Mouse (Mus musculus) liver, embryonic 12.5 days (tissue): ENCODE data around the gene Arhgap25. TPM values are rescaled to one million over a fixed set of nuclear protein-coding genes. Genes with fewer than 3 reads are reported as not detected.

Experiments
- ATAC-seq: fragments of 200-750 bp; cut with Nextera tagmentation; 2 replicates; pipeline ENCODE4 v1.8.0; 2017; ENCODE audit warnings: moderate number of reproducible peaks, mild to moderate bottlenecking, moderate library complexity
- H3K27ac ChIP-seq: fragments of 300-500 bp; sonication (generic); 2 replicates; pipeline ENCODE4 v1.5.1; 2016; ENCODE audit warnings: mild to moderate bottlenecking
- H3K27me3 ChIP-seq: fragments of 300-500 bp; sonication (generic); replicated peaks from 2 replicates; pipeline ENCODE4 v1.6.1; 2016; ENCODE audit warnings: mild to moderate bottlenecking, moderate library complexity
- H3K36me3 ChIP-seq: fragments of 300-500 bp; sonication (generic); 2 replicates; pipeline ENCODE4 v1.6.1; 2016; ENCODE audit warnings: mild to moderate bottlenecking, moderate library complexity
- H3K4me1 ChIP-seq: fragments of 300-500 bp; sonication (generic); 2 replicates; pipeline ENCODE4 v1.6.1; 2016
- H3K4me2 ChIP-seq: fragments of 300-500 bp; sonication (generic); 2 replicates; pipeline ENCODE4 v1.6.1; 2016; ENCODE audit warnings: mild to moderate bottlenecking, moderate library complexity
- H3K4me3 ChIP-seq: fragments of 300-500 bp; sonication (generic); 2 replicates; pipeline ENCODE4 v1.5.1; 2016; ENCODE audit warnings: mild to moderate bottlenecking, moderate library complexity
- H3K9ac ChIP-seq: fragments of 300-500 bp; sonication (generic); 2 replicates; pipeline ENCODE4 v1.6.1; 2016; ENCODE audit warnings: mild to moderate bottlenecking, moderate library complexity
- H3K9me3 ChIP-seq: fragments of 300-500 bp; sonication (generic); replicated peaks from 2 replicates; pipeline ENCODE4 v1.6.1; 2016; ENCODE audit warnings: mild to moderate bottlenecking, moderate library complexity
- WGBS: fragments of 180-500 bp; shearing (Covaris S2); methylation state at CpG from one replicate; pipeline ENCODE4 v1.1.7; 2016; ENCODE audit not compliant: insufficient replicate concordance; 5-methylcytosine and 5-hydroxymethylcytosine counted together
- polyA plus RNA-seq: library from polyadenylated mRNA; unstranded; fragments of >200 nt; fragmentation: Nextera tagmentation; extraction: Ambion mirVana; gene quantifications from 2 replicates; pipeline ENCODE4 v1.2.1, GENCODE M21; 2016

Gene Arhgap25
- polyA plus RNA-seq, 1 experiment from 2014 or later = 5.4 TPM

DNA sequence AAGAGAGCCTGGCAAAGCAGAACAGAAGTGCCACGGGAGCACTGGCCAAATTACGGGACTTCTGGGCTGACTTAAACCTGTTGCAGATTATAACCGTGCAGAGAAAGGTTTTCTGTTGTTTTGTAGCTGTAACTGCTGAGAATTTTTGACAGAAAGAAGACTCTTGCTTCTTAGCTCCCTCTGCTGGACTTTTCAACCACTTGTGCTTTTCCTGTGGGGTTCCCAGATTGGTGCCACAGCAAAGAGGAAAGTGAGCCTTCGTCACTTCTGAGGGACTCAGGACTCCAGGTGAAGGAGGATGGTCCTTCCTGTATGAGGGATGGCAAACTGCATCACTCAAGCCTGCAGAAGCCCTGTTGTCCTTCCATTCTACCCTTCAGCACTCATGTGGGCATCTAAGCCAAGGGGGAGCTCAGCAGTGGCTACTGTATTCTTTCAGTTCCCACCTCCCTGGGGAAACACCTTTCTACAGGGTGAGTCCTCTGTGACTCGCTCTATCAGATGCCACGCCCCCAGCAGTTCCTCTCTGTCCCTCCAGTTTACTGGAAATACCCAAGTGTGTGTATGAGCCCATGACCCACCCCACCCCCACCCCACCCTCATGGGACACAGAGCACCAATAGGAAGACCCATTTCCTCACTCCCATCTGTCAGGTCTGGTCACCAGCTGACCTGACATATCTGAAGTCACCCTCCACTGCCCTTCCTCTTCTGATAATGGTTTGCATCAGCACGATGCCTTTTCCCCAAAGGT is 19.2 kb upstream of the Arhgap25 start:
- 28% methylated on average over 7 of the region's 7 CpGs for WGBS
- H3K4me3 ChIP-seq = no peak overlapping the region
- H3K9ac ChIP-seq = no peak overlapping the region
- H3K4me1 ChIP-seq = peaks cover 5% of the 10 kb centered on the region
- H3K9me3 ChIP-seq = no peaks in the 10 kb centered on the region
- no peak overlapping the region for H3K27ac ChIP-seq
- H3K4me2 ChIP-seq = no peak overlapping the region
- no peak for ATAC-seq
- no peaks in the 10 kb centered on the region for H3K36me3 ChIP-seq
- peaks cover 24% of the 10 kb centered on the region for H3K27me3 ChIP-seq

DNA sequence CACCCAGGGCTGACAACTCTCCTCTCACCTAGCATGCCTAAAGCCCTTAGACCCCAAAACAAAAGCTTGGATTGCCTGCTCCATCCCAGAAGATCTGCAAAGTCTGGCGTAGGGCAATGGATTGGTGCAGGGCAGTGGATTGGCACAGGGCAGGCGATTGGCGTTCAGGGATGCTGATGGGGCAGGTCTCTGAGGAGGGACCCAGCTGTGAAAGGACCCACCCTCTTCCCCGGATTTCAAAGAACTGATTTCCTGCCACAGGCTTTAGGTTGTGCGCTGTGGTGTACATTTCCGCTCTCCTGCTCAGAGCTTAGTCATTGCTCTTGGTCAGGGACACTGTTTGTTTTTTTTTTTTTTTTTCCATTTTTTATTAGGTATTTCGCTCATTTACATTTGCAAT is 14.8 kb upstream of the Arhgap25 start:
- peaks cover 38% of the 10 kb centered on the region for H3K27me3 ChIP-seq
- H3K4me1 ChIP-seq = peaks cover 5% of the 10 kb centered on the region
- H3K4me3 ChIP-seq = no peak overlapping the region
- ATAC-seq = no peak
- no peak overlapping the region for H3K9ac ChIP-seq
- 62% methylated on average over 7 of the region's 7 CpGs for WGBS
- H3K36me3 ChIP-seq = no peaks in the 10 kb centered on the region
- H3K9me3 ChIP-seq = no peaks in the 10 kb centered on the region; the same call in 1 of the 2 replicates
- no peak overlapping the region for H3K4me2 ChIP-seq
- no peak overlapping the region for H3K27ac ChIP-seq

DNA sequence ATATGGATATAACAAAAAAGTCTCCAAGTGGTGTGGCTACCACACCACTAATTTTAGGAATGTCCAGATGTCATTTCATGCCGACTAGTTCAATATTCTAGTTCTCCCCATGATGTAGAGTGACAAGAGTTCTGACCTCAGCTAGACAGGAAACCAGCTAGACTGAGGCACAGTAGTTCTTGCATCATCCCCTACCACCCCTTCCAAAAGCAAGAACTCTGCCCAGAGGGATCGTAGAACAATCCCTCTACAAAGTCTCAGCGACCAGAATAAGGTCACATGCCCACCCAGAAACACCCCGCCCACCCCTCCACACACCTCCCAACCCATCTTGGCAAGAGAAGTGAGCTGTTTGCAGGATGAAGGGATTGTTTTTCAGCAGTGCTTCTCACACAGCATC is 14.4 kb upstream of the Arhgap25 start:
- WGBS = 62% methylated on average over 4 of the region's 4 CpGs
- Histone ChIP-seq H3K9me3 (no peaks in the 10 kb centered on the region; the same call in 1 of the 2 replicates), H3K27ac (no peak overlapping the region), H3K9ac (no peak overlapping the region), H3K27me3 (peaks cover 41% of the 10 kb centered on the region), H3K36me3 (no peaks in the 10 kb centered on the region), H3K4me3 (no peak overlapping the region), H3K4me2 (no peak overlapping the region), H3K4me1 (peaks cover 8% of the 10 kb centered on the region)
- ATAC-seq = no peak

DNA sequence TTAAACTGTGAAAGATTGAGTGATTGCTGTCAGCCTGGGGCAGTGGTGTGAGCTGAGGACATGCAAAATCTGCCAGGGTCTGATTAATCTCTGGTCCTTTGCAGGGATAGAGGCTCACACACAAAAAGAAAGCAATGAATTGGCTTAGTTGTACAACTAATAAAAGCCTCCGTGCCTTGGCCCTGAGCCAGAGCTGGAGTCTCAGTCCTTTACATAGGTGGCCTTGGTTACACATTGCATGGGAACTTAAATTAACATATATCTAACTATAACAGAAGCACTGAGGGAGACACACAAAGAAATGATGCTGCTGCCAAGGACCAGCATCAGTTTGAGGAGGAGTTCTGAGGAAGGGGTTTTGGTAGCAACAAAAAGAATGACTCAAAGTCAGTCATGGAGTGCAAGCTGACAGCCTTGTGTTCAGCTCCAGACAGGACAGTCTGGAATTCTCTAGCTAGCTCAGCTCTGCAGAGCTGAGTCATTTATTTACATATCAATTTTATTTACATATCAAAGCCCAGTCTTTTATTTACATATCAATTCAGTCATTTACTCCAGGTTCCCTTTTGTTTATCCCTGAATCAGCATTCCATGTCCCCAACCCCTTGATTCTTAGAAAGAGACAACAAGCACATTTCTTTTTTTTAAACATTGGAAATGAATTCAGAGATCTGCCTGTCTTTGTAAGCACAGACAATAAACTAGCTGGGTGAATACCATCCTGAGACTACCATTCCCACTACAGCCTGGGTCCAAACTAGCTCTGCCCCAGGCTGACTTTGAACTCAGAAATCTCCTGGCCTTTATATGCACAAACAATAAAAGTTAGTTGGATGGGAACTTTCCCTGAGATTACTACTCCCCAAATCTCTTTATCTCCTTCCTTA is 12.5 kb upstream of the Arhgap25 start:
- ATAC-seq = no peak
- no peak overlapping the region for H3K9ac ChIP-seq
- 75% methylated on average over 1 of the region's 1 CpGs for WGBS
- no peak overlapping the region for H3K4me2 ChIP-seq
- H3K36me3 ChIP-seq = no peaks in the 10 kb centered on the region
- no peak overlapping the region for H3K27ac ChIP-seq
- peaks cover 42% of the 10 kb centered on the region for H3K27me3 ChIP-seq
- peaks cover 21% of the 10 kb centered on the region for H3K4me1 ChIP-seq
- H3K4me3 ChIP-seq = no peak overlapping the region
- no peaks in the 10 kb centered on the region; the same call in 1 of the 2 replicates for H3K9me3 ChIP-seq

DNA sequence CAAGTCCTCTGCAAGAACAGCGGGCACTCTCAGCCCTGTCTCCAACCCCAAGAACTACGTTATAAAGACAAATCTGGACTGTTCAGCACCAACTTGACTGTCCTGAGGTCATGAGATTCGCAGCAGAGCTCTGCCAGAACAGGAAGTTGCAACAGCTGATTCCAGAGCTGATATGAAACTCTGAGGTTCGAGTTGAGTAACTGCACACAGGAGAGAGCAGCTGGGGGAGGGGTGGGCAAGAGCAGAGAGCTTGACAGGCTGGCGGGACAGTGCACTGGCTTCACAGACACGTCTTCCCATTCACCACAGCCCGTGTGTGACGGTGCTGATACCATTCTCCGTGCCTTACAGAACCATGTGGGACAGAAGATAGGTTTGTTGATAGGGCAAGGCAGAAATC is 9.0 kb upstream of the Arhgap25 start:
- Histone ChIP-seq H3K4me2 (peak overlapping the region; percentile 45), H3K27ac (peak overlapping the region; percentile 61; the same call in 1 of the 2 replicates), H3K27me3 (peaks cover 76% of the 10 kb centered on the region), H3K4me1 (peaks cover 21% of the 10 kb centered on the region), H3K9ac (no peak overlapping the region), H3K9me3 (no peaks in the 10 kb centered on the region; the same call in 1 of the 2 replicates), H3K36me3 (no peaks in the 10 kb centered on the region), H3K4me3 (no peak overlapping the region)
- peak; percentile 89 for ATAC-seq
- 6% methylated on average over 9 of the region's 9 CpGs for WGBS

DNA sequence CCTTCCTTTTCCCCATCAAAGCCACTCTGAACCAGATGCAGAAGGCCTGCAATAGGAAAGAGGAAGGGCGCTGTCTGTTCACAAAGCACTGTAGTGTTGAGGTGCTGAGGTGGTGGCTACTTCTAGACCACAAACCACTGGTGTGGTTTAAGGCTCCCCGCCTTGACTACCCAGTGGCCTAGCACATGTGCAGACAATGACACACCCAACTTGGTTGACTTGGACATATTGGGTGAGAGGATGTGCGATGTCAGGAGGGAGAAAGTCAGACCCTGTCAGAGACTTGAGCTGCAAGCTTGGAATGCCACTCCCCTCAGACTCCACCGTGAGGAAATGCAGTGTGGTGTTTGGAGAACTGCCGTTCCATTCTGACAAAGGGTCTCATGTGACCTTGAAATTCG is 8.1 kb upstream of the Arhgap25 start:
- no peaks in the 10 kb centered on the region; the same call in 1 of the 2 replicates for H3K9me3 ChIP-seq
- no peak overlapping the region for H3K27ac ChIP-seq
- no peak overlapping the region for H3K9ac ChIP-seq
- ATAC-seq = no peak
- WGBS = 26% methylated on average over 6 of the region's 6 CpGs
- no peak overlapping the region for H3K4me3 ChIP-seq
- H3K36me3 ChIP-seq = no peaks in the 10 kb centered on the region
- H3K27me3 ChIP-seq = peaks cover 85% of the 10 kb centered on the region
- peak overlapping the region; percentile 45; the same call in 1 of the 2 replicates for H3K4me2 ChIP-seq
- peaks cover 21% of the 10 kb centered on the region for H3K4me1 ChIP-seq

DNA sequence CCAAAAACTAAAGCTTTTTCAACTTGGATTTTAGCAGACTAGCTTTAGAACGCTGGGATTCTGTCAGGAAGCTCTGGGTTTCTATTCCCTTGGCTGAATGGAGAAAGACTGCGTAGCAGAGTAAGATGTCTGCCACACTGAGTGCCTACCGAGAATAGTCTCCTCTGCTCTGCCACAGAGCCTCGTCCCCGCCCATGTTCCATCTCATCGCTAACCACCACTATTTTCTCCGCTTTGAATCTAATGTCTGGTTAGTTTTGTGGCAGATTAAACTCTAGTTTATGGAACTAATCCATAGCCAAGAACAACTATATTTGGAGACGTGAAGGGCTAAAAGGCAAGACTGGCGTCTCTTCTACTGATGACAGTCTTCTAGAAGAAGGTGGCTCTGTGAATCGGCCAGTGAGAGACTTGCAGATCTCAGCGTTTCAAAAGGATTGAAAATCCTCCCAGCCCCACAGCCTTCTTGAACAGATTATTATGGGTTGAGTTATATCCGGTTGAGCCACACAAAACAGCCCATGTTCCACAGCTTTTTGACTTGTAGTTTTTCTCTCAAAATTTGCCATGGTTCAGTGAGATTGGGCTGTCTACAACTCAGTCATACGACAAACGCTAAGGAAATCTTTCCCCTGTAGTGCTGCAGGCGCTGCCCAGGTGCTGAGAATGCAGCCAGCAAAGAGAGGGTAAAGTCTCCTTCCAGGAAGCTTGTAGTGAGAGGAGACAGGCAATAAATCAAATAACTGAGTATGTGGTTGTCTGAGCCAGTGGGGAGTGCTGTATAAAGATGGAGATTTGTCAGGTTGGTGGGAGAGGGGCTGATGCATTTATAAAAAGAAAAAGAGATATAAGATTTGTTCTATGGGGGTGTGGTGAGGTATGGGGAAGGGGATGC is 5.6 kb upstream of the Arhgap25 start:
- no peak overlapping the region for H3K4me3 ChIP-seq
- peaks cover 33% of the 10 kb centered on the region for H3K4me1 ChIP-seq
- H3K9me3 ChIP-seq = no peaks in the 10 kb centered on the region
- H3K9ac ChIP-seq = no peak overlapping the region
- no peaks in the 10 kb centered on the region for H3K36me3 ChIP-seq
- WGBS = 68% methylated on average over 15 of the region's 15 CpGs
- ATAC-seq = no peak
- no peak overlapping the region for H3K27ac ChIP-seq
- H3K4me2 ChIP-seq = no peak overlapping the region
- H3K27me3 ChIP-seq = peaks cover 75% of the 10 kb centered on the region

DNA sequence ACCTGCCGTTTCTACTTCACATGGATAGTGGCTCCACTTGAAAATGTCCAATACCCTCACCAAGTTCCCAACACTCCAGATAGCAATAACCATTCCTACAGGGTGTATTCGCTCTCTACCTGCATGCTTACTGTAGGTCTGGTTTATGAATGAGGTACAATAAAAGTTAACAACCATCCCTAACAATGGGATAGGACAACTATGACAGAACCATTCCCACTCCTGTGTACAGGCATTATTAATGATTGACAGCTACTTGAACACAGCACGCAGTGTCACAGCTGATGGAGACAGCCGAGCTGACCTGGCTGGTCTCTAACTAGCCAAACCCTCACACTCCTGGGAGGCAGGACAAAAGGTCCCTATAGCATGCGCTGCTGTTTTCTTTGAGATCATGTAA is 4.6 kb upstream of the Arhgap25 start:
- peaks cover 40% of the 10 kb centered on the region for H3K4me1 ChIP-seq
- H3K9me3 ChIP-seq = no peaks in the 10 kb centered on the region
- no peak overlapping the region for H3K27ac ChIP-seq
- WGBS = 68% methylated on average over 5 of the region's 5 CpGs
- no peak overlapping the region for H3K9ac ChIP-seq
- H3K4me2 ChIP-seq = no peak overlapping the region
- no peak for ATAC-seq
- H3K4me3 ChIP-seq = no peak overlapping the region
- no peaks in the 10 kb centered on the region for H3K36me3 ChIP-seq
- H3K27me3 ChIP-seq = peaks cover 69% of the 10 kb centered on the region

DNA sequence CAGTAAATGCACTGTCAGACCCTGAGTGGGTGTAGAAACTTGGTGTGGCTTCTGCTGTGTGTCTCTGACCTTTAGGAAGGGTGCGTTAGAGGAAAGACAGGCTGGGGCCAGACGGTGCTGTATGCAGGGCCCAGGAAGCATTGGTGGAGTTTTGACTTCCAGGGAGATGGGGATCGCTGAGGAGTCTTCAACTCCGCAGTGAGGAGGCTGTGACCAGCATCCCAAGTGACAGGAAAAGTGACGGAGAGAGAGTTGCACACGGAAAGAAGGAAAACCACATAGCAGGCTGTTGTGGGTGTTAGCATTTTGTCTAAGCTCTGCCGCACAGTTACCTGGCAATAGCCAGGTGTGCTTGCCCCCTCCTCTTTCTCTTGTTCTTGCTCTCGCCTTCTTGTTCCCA is 3.2 kb upstream of the Arhgap25 start:
- 57% methylated on average over 8 of the region's 8 CpGs for WGBS
- Histone ChIP-seq H3K27ac (no peak overlapping the region), H3K36me3 (no peaks in the 10 kb centered on the region), H3K4me1 (peaks cover 29% of the 10 kb centered on the region), H3K4me3 (no peak overlapping the region), H3K4me2 (no peak overlapping the region), H3K27me3 (peaks cover 70% of the 10 kb centered on the region), H3K9ac (no peak overlapping the region), H3K9me3 (no peaks in the 10 kb centered on the region)
- ATAC-seq = no peak

DNA sequence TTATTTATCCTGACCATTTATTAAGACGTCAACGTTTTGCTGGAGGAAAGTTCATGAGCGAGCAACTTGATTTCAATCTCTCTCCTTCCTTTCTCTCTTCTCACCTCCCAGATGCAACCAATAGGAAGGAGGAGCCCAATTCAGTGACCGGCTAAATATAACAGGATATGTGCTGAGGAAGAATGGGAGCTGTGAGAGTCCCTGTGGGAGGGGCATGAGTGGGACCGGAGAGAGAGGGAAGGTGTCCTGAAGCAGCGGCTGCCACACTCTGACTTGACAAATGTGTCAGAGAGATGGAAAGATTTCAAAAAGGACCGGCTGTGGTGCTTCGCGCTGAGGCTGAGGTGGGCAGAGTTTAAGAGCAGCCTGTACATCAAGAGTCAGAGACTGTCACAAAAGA is 2.6 kb upstream of the Arhgap25 start:
- 54% methylated on average over 9 of the region's 9 CpGs for WGBS
- Histone ChIP-seq H3K4me3 (no peak overlapping the region), H3K27me3 (peaks cover 64% of the 10 kb centered on the region), H3K9me3 (no peaks in the 10 kb centered on the region), H3K27ac (no peak overlapping the region), H3K4me2 (no peak overlapping the region), H3K4me1 (peaks cover 26% of the 10 kb centered on the region), H3K36me3 (no peaks in the 10 kb centered on the region), H3K9ac (no peak overlapping the region)
- ATAC-seq = no peak

DNA sequence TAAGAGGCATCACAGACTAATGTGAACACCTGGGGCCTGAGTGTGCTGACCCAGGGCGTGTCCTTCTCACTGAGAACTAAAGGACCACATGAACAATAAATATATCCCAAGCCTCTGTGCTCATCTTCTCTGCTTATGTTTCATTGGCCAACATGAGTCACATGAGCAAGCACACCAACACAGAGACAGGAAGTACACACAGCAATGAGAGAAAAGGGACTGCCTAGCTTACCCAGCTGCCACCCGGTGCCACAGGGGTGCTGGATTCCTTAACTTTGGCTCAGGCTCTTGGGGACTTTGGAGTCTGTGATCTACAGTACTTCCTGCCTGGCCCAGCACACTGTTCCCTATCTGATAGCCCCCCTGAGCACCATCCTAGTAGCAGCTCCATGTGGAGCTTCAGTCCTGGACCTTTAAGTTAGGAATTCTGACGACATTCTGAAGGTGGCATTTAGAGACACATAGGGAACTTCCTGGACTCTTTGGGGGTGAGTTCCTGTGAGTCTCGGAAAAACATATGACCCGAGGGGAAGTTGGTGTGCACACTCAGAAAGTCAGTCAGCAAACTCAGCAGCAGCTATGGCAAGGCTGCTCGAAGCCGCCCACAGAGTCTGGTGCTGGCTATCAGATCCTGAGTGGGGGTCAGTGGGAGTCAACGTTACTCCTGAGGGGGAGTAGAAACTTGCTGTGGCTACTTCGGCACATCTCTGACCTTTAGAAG is 2.0 kb upstream of the Arhgap25 start:
- peaks cover 57% of the 10 kb centered on the region for H3K27me3 ChIP-seq
- H3K9me3 ChIP-seq = no peaks in the 10 kb centered on the region
- no peak overlapping the region for H3K27ac ChIP-seq
- H3K9ac ChIP-seq = no peak overlapping the region
- no peak overlapping the region for H3K4me3 ChIP-seq
- H3K4me2 ChIP-seq = peak overlapping the region; percentile 14; the same call in 1 of the 2 replicates
- 0 out of 2 replicates have a peak, but pooled peaks have one; percentile 46 for ATAC-seq
- WGBS = 40% methylated on average over 9 of the region's 9 CpGs
- H3K4me1 ChIP-seq = peaks cover 30% of the 10 kb centered on the region
- no peaks in the 10 kb centered on the region for H3K36me3 ChIP-seq
